Mouse (Mus musculus) embryonic facial prominence, embryonic 12.5 days (tissue): ENCODE results near the gene Cep41. TPM values are rescaled to one million over a fixed set of nuclear protein-coding genes. Genes with fewer than 3 reads are reported as not detected.

ENCODE experiments used
- ATAC-seq: fragments of 200-750 bp; cut with Nextera tagmentation; 2 replicates; pipeline ENCODE4 v1.8.0; 2017; ENCODE audit not compliant: insufficient number of reproducible peaks, insufficient read depth, low FRiP score, low TSS enrichment
- H3K27ac ChIP-seq: fragments of 300-500 bp; sonication (generic); 2 replicates; pipeline ENCODE4 v1.5.1; 2016; ENCODE audit warnings: mild to moderate bottlenecking
- H3K27me3 ChIP-seq: fragments of 300-500 bp; sonication (generic); 2 replicates; pipeline ENCODE4 v1.6.1; 2016; ENCODE audit warnings: mild to moderate bottlenecking, moderate library complexity
- H3K36me3 ChIP-seq: fragments of 300-500 bp; sonication (generic); 2 replicates; pipeline ENCODE4 v1.6.1; 2016; ENCODE audit warnings: mild to moderate bottlenecking
- H3K4me1 ChIP-seq: fragments of 300-500 bp; sonication (generic); 2 replicates; pipeline ENCODE4 v1.6.1; 2016
- H3K4me2 ChIP-seq: fragments of 300-500 bp; sonication (generic); replicated peaks from 2 replicates; pipeline ENCODE4 v1.6.1; 2016; ENCODE audit warnings: mild to moderate bottlenecking, moderate library complexity
- H3K4me3 ChIP-seq: fragments of 300-500 bp; sonication (generic); 2 replicates; pipeline ENCODE4 v1.5.1; 2016; ENCODE audit warnings: mild to moderate bottlenecking
- H3K9ac ChIP-seq: fragments of 300-500 bp; sonication (generic); 2 replicates; pipeline ENCODE4 v1.6.1; 2016; ENCODE audit warnings: mild to moderate bottlenecking, moderate library complexity
- H3K9me3 ChIP-seq: fragments of 300-500 bp; sonication (generic); 2 replicates; pipeline ENCODE4 v1.6.1; 2016; ENCODE audit warnings: mild to moderate bottlenecking, moderate library complexity
- WGBS: fragments of 180-500 bp; shearing (Covaris S2); methylation state at CpG from one replicate; pipeline ENCODE4 v1.1.7; 2016; 5-methylcytosine and 5-hydroxymethylcytosine counted together
- polyA plus RNA-seq: library from polyadenylated mRNA; unstranded; fragments of >200 nt; fragmentation: Nextera tagmentation; extraction: Ambion mirVana; gene quantifications from 2 replicates; pipeline ENCODE4 v1.2.1, GENCODE M21; 2016

The Cep41 gene
- polyA plus RNA-seq, 1 experiment from 2014 or later: 26.3 TPM

- 85% methylated on average over 4 of the region's 4 CpGs for WGBS
- no peaks in the 10 kb centered on the region for H3K9me3 ChIP-seq
- no peak overlapping the region for H3K4me2 ChIP-seq
- H3K4me3 ChIP-seq: no peak overlapping the region
- H3K9ac ChIP-seq: no peak overlapping the region
- H3K36me3 ChIP-seq: no peaks in the 10 kb centered on the region
- 0 out of 2 replicates have a peak overlapping the region, but pooled peaks have one; percentile 24 for H3K27ac ChIP-seq
- no peaks in the 10 kb centered on the region for H3K27me3 ChIP-seq
- no peak for ATAC-seq
- H3K4me1 ChIP-seq: peaks cover 35% of the 10 kb centered on the region
Observed at GRCm38 (mm10) chr6:30620591-30620990, 73.0 kb downstream of the Cep41 start.

DNA sequence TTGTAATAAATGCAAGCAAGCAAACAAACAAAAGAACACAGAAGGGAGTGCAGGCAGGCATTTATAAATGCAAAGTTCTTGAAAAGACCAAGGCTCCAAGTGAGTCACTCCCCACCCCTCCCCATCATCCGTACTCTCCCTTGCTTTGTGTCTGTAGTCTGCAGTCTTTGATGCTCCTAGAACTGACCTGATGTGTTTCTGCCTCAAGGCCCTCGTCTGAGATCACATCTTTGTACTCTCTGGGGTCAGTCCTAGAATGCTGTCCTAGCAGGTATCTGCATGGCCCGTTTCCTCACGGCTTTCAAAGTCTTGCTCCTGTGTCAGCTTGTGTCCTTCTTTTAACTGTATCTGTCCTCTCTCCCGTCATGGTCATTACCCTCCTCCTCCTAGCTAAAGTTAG lies 73.9 kb downstream of the Cep41 start:
- Histone ChIP-seq H3K9me3 (no peaks in the 10 kb centered on the region), H3K4me1 (peaks cover 44% of the 10 kb centered on the region), H3K36me3 (no peaks in the 10 kb centered on the region), H3K4me2 (no peak overlapping the region), H3K27ac (peak overlapping the region; percentile 89; the same call in 1 of the 2 replicates), H3K27me3 (no peaks in the 10 kb centered on the region), H3K9ac (no peak overlapping the region), H3K4me3 (no peak overlapping the region)
- 67% methylated on average over 5 of the region's 5 CpGs for whole genome bisulfite sequencing
- no peak for ATAC-seq

GRCm38 (mm10) chr6:30618735-30619134 lies 74.8 kb downstream of the Cep41 start:
- no peak overlapping the region for H3K4me2 ChIP-seq
- H3K27ac ChIP-seq: peak overlapping the region; percentile 89
- WGBS: 29% methylated on average over 6 of the region's 6 CpGs
- H3K4me3 ChIP-seq: no peak overlapping the region
- ATAC-seq: no peak
- H3K9ac ChIP-seq: no peak overlapping the region
- H3K36me3 ChIP-seq: no peaks in the 10 kb centered on the region
- no peaks in the 10 kb centered on the region for H3K9me3 ChIP-seq
- H3K4me1 ChIP-seq: peaks cover 51% of the 10 kb centered on the region
- no peaks in the 10 kb centered on the region for H3K27me3 ChIP-seq

DNA sequence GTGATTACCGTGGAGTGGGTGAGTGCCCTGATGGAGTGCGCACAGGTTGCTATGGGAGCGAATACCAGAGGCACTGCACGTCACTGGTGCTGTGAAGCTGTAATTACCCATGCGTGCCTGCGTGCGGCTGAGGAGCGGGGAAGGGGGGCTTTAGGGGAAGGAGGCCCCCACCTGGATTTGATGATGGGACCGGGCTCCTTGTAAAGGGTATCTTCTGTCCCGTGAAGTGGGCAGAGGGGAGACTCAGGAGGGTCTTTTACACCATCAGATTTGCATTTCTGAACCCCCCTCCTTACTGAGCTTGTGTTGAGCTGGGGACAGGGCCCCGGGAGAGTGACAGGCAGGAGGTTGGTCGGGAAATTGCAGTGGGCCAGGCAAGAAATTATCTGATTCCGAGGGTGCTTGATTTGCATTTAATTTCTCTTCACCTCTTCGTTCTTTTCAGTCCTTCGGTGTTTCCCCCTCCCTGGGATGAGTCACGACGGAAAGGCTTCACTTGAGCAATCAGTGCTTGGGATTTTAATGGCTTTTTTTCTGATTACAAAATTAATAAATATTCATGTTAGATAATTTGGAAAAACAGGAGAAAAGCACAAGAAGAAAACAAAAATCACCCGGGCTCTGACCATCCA lies 75.5 kb downstream of the Cep41 start:
- Histone ChIP-seq H3K4me1 (peaks cover 53% of the 10 kb centered on the region), H3K36me3 (no peaks in the 10 kb centered on the region), H3K4me3 (peak overlapping the region; percentile 9; the same call in 1 of the 2 replicates), H3K9ac (0 out of 2 replicates have a peak overlapping the region, but pooled peaks have one; percentile 7), H3K4me2 (peak overlapping the region; percentile 45), H3K27me3 (no peaks in the 10 kb centered on the region), H3K9me3 (no peaks in the 10 kb centered on the region), H3K27ac (peak overlapping the region; percentile 89)
- 3% methylated on average over 17 of the region's 18 CpGs for WGBS
- ATAC-seq: peak; percentile 63

DNA sequence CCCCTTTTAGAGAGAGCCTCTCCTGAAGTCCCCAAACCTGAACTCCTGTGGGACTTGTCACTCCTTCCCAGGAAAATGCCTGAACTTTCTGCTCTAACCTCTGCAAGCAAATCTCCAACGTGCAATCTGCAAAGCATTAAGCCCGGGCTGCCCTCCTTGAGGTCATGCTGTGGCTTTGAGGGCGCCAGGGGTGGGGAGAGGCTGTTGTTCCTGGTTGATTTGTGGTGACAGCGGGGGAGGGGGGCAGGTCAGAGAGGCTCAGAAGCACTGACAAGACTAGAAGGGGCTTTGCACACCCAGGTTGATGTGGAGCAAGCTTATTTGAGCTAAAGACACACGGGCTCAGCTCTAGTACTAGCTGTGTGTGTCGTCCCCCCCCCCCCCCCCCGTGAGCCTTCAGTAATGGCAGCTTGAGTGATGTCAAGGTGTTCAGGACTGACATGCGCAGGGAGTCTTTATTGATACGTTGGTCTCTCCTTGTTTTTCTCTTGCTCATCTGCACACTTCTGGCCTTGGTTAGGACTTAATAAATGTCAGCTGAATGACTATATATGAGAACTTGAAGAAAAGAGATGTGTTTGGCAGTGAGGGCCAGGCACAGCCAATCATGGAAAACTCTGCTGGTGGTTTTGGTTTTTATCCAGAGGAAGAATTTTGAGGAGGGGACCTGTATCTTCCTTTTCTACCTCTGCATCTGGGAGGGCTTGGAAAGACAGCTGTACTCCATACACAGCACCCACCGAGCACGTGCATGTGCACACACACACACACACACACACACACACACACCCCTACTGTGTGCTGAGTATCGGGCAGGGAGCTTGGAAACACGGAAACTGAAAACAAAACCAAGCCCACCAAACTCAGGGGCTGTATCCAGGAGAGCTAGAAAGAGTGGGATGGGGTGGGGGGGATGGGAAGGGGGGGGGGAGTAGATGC lies 76.3 kb downstream of the Cep41 start:
- no peaks in the 10 kb centered on the region for H3K36me3 ChIP-seq
- H3K9ac ChIP-seq: no peak overlapping the region
- peak overlapping the region; percentile 89 for H3K27ac ChIP-seq
- H3K4me2 ChIP-seq: peak overlapping the region; percentile 45
- no peaks in the 10 kb centered on the region for H3K27me3 ChIP-seq
- H3K4me1 ChIP-seq: peaks cover 53% of the 10 kb centered on the region
- H3K4me3 ChIP-seq: peak overlapping the region; percentile 9; the same call in 1 of the 2 replicates
- no peaks in the 10 kb centered on the region for H3K9me3 ChIP-seq
- ATAC-seq: peak; percentile 31; the same call in 1 of the 2 replicates
- WGBS: 8% methylated on average over 13 of the region's 13 CpGs

DNA sequence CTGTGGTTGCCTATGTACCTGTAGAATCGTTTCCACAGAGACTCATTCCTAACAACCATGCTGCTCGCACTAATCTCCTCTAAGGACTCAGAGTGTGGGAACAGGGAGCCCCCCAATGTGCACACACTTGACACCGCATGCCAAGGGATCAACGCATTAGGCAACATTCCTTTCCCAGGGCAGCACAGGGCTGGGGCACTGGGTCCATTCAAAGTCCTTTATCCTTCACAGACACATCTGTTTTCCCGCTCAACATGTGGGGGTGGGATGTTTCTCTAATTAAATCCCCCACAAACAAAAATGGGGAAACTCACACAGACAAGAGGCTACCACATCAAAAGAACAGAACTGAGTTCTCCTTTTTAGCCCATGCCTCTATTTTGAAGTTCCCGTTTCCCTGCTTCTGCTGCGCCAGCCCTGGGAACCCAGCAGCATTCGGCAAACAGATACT lies 77.0 kb downstream of the Cep41 start:
- Histone ChIP-seq H3K27me3 (no peaks in the 10 kb centered on the region), H3K4me1 (peaks cover 53% of the 10 kb centered on the region), H3K4me2 (peak overlapping the region; percentile 45), H3K9ac (no peak overlapping the region), H3K9me3 (no peaks in the 10 kb centered on the region), H3K27ac (peak overlapping the region; percentile 89), H3K36me3 (no peaks in the 10 kb centered on the region), H3K4me3 (no peak overlapping the region)
- under 1% methylated on average over 8 of the region's 8 CpGs for WGBS
- ATAC-seq: peak; percentile 62

DNA sequence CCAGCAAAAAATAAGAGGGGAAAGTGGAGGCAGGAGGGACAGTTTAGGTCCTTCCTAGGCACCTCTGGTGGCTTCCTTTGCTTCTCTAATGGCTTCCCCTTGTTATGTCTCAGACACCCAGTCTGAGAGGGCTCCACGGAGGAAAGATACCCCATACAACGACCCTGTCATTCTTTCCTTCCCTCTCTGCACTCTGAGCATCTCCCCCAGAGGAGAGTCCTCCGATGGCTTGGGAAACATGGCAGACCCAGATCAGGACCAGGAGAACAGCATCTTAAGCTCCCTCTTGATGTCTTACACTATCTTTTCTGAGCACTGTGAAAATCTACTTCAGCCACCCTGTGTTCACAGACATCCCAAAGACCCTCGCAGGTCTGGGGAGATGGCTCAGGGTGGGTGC lies 77.8 kb downstream of the Cep41 start:
- peak overlapping the region; percentile 89 for H3K27ac ChIP-seq
- no peaks in the 10 kb centered on the region for H3K36me3 ChIP-seq
- ATAC-seq: no peak
- peaks cover 53% of the 10 kb centered on the region for H3K4me1 ChIP-seq
- H3K9me3 ChIP-seq: no peaks in the 10 kb centered on the region
- no peak overlapping the region for H3K9ac ChIP-seq
- no peaks in the 10 kb centered on the region for H3K27me3 ChIP-seq
- 17% methylated on average over 4 of the region's 4 CpGs for WGBS
- H3K4me3 ChIP-seq: no peak overlapping the region
- no peak overlapping the region for H3K4me2 ChIP-seq

- Histone ChIP-seq H3K27me3 (no peaks in the 10 kb centered on the region), H3K4me3 (no peak overlapping the region), H3K36me3 (no peaks in the 10 kb centered on the region), H3K9ac (no peak overlapping the region), H3K9me3 (no peaks in the 10 kb centered on the region), H3K27ac (no peak overlapping the region), H3K4me1 (peaks cover 53% of the 10 kb centered on the region), H3K4me2 (no peak overlapping the region)
- 82% methylated on average over 6 of the region's 6 CpGs for WGBS
- no peak for ATAC-seq
Observed at GRCm38 (mm10) chr6:30614251-30614650, 79.3 kb downstream of the Cep41 start.

DNA sequence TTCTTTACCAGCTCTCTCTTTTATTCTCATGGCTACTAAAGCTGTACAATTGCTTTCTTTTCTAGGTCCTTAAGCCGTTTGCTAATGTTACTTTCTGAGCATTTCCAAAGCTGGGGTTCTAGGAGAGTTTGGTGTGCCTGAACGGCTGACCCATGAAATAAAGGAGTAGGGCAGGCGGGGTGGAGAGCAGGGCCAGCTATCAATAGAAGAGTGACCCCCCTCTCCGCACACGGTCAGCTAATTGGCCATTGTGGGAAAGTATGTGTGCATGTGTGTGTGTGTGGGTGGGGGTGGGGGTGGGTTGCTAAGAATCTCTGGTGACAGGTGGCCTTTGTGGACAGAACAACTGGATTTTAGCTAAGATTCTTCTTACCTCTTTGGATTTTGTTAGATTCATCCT lies 82.3 kb downstream of the Cep41 start:
- Histone ChIP-seq H3K36me3 (no peaks in the 10 kb centered on the region), H3K4me3 (no peak overlapping the region), H3K4me1 (peaks cover 28% of the 10 kb centered on the region), H3K9ac (no peak overlapping the region), H3K9me3 (no peaks in the 10 kb centered on the region), H3K27ac (no peak overlapping the region), H3K27me3 (no peaks in the 10 kb centered on the region), H3K4me2 (no peak overlapping the region)
- no peak for ATAC-seq
- WGBS: 62% methylated on average over 5 of the region's 5 CpGs

DNA sequence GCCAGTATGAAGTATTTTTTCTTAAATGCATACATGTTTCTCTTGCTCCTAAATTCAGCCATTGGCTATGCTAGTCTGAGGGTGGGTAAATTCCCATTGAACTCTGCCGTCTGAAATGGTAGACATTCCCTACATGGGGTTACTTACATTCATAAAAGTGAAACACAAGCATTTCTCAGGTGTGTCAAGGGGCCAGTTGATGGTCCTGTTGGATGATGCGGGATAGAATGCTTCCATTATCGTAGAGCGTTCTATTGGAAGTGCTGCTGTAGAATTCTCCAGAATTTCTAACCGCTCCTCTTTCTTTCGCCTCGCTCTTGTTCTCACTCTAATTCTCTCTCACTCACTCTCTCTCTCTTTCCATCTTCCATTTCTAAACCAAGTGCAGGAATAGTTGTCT lies 82.8 kb downstream of the Cep41 start, which contains the start of gene Cpa5:
TSS of gene Cpa5 (plus strand) at position 301 of the 400 bp plus-strand sequence.
- Histone ChIP-seq H3K4me3 (no peak within 1 kb of the TSS), H3K9me3 (no peaks in the 10 kb centered on the region), H3K27ac (0 out of 2 replicates have a peak within 1 kb of the TSS, but pooled peaks have one; percentile 14), H3K36me3 (no peaks in the 10 kb centered on the region), H3K4me2 (no peak within 1 kb of the TSS), H3K27me3 (no peaks in the 10 kb centered on the region), H3K4me1 (peaks cover 22% of the 10 kb centered on the region), H3K9ac (no peak within 1 kb of the TSS)
- no peak for ATAC-seq
- 93% methylated on average over 7 of the region's 7 CpGs for WGBS

GRCm38 (mm10) chr6:30605672-30606071 lies 87.9 kb downstream of the Cep41 start:
- no peak overlapping the region for H3K9ac ChIP-seq
- H3K4me3 ChIP-seq: no peak overlapping the region
- no peaks in the 10 kb centered on the region for H3K36me3 ChIP-seq
- H3K9me3 ChIP-seq: no peaks in the 10 kb centered on the region
- H3K27ac ChIP-seq: 0 out of 2 replicates have a peak overlapping the region, but pooled peaks have one; percentile 46
- no peak overlapping the region for H3K4me2 ChIP-seq
- no peaks in the 10 kb centered on the region for H3K27me3 ChIP-seq
- H3K4me1 ChIP-seq: peaks cover 7% of the 10 kb centered on the region; the same call in 1 of the 2 replicates
- 78% methylated on average over 5 of the region's 5 CpGs for whole genome bisulfite sequencing
- ATAC-seq: 0 out of 2 replicates have a peak, but pooled peaks have one; percentile 41
